In the genomic region with DNA sequence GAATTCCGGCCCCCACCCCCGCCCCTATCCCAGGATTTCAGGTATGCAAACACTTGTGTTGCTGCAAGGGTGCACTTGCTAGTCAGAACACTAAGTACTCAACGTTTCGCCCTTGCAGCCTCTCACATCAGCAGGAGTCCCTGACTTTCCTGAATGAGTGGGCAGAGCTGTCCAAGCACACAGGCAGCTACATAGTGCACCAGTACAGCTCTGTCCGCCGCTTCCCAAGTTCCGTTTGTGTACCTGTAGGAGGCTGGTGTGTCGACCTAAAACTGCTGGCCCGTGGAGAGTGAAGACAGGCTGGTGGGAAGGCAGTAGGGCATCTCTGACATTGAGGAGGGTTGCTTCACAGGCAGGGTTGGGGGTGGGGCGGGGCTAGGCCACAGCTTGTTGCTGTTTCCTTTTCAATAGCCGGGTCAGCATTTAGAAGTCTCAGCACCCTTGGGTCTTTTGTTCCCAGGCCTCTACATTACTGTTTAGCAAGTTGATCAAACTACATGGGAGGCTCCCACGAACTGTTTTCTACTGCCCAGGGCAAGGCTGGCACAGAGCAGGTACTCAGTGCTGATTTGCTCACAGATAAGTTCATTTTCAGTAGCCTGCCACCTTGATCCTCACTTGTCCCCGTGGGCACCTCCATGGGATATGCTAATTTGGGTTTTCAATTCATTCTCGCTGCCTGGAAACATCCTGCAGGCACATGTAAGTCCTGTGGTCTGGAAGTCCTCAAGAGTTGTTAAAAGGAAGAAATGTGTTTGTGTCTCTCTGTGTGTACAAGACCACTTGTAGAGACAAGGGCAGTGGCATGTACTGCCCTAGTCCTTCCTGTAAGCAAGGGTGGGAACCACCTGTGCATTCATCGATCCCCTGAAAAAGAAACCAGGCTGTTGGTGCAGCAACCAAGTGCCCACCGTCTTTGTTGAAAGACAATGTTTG, we compare ENCODE assay signal across 8 mouse cellular contexts. TPM values are rescaled to one million over a fixed set of nuclear protein-coding genes. Genes with fewer than 3 reads are reported as not detected.
DNase-seq lines count a peak whose midpoint lies in the region; ATAC-seq and TF ChIP-seq lines count a peak whose summit lies in the region.

No protein-coding gene starts in this region.

- H3K4me1 ChIP-seq in ES-E14 (ENCODE audit: control insufficient read depth in 2 of 2, insufficient read depth in 2 of 2, low read length in 2 of 2, poor library complexity in 1 of 2): peaks cover 2 to 18% of the 10 kb centered on the region in 2 experiments; a peak in 3 of 4 replicates
- H3K4me1 ChIP-seq in limb, embryonic 10.5 days: peaks cover 59% of the 10 kb centered on the region
- 0 out of 2 replicates have a peak, but pooled peaks cover 7% of the 10 kb centered on the region for H3K4me1 ChIP-seq in midbrain, postnatal 0 days (ENCODE audit: insufficient read depth, low read length)

- H3K27me3 ChIP-seq in limb, embryonic 10.5 days (ENCODE audit: low read depth, poor library complexity, severe bottlenecking): no peaks in the 10 kb centered on the region
- no peaks in the 10 kb centered on the region for H3K27me3 ChIP-seq in midbrain, postnatal 0 days (ENCODE audit: insufficient read depth, low read length)

- no peak overlapping the region for H3K27ac ChIP-seq in ES-E14 (ENCODE audit: insufficient read depth, low read depth, low read length, poor library complexity, severe bottlenecking)
- H3K27ac ChIP-seq in limb, embryonic 10.5 days: peak overlapping the region; percentile 97
- no peak overlapping the region for H3K27ac ChIP-seq in midbrain, postnatal 0 days (ENCODE audit: low read depth, low read length)

- 0 out of 2 replicates have a peak, but pooled peaks cover under 1% of the 10 kb centered on the region for H3K36me3 ChIP-seq in ES-E14 (ENCODE audit: control insufficient read depth, insufficient read depth, low read length, poor library complexity, severe bottlenecking)
- peaks cover 22% of the 10 kb centered on the region for H3K36me3 ChIP-seq in limb, embryonic 10.5 days
- peaks cover under 1% of the 10 kb centered on the region; the same call in 1 of the 2 replicates for H3K36me3 ChIP-seq in midbrain, postnatal 0 days (ENCODE audit: insufficient read depth, low read length)

- H3K4me3 ChIP-seq in ES-E14 (ENCODE audit: insufficient read depth in 1 of 2, low read depth in 1 of 2, low read length in 2 of 2, poor library complexity in 1 of 2, severe bottlenecking in 1 of 2): peak overlapping the region; percentile 1 to 65; a peak in 2 of 4 replicates
- H3K4me3 ChIP-seq in limb, embryonic 10.5 days: peak overlapping the region; percentile 76; the same call in 1 of the 2 replicates
- no peak overlapping the region for H3K4me3 ChIP-seq in midbrain, postnatal 0 days (ENCODE audit: low read depth, low read length)

- H3K4me2 ChIP-seq in midbrain, postnatal 0 days (ENCODE audit: low read depth, low read length, poor library complexity, severe bottlenecking): peak overlapping the region; percentile 94; the same call in 1 of the 2 replicates

- peak; percentile 92 for DNase-seq in heart, adult 11 months
- no peak for DNase-seq in heart, adult 18-20 months
- DNase-seq in ES-E14 (ENCODE audit: low read depth, low spot score): no peak
- DNase-seq in limb, embryonic 10.5 days (ENCODE audit: low spot score): no peak
- DNase-seq in midbrain, postnatal 0 days (ENCODE audit: low spot score): no peak
- no peak for DNase-seq in testis, postnatal 14 days (ENCODE audit: low spot score)
- DNase-seq in spleen, postnatal 4 days (ENCODE audit: low spot score in 2 of 2): no peak

- no peak overlapping the region for H3K9ac ChIP-seq in ES-E14 (ENCODE audit: insufficient read depth, low read depth, low read length, poor library complexity, severe bottlenecking)
- no peak overlapping the region for H3K9ac ChIP-seq in midbrain, postnatal 0 days (replicated peaks; ENCODE audit: low read length, poor library complexity, severe bottlenecking)

- no peak for TF ChIP-seq CTCF in midbrain, postnatal 0 days (IDR thresholded peaks at IDR 0.05)

- no peaks in the 10 kb centered on the region for H3K9me3 ChIP-seq in ES-E14 (ENCODE audit: control insufficient read depth, insufficient read depth, low read depth, low read length)
- no peaks in the 10 kb centered on the region for H3K9me3 ChIP-seq in limb, embryonic 10.5 days (replicated peaks)
- H3K9me3 ChIP-seq in midbrain, postnatal 0 days (ENCODE audit: low read length): no peaks in the 10 kb centered on the region

- in situ Hi-C loops in ES-E14 (cut with MboI; ENCODE audit: low sequenced_read_pairs in 2 of 2, unreplicated experiment in 2 of 2): no loop called here

- 30% methylated on average over 16 of the region's 16 CpGs for WGBS in limb, embryonic 10.5 days
- 24% methylated on average over 16 of the region's 16 CpGs for WGBS in midbrain, postnatal 0 days

- ATAC-seq in granulocyte monocyte progenitor cell, adult 5-6 weeks (replicated peaks; ENCODE audit: poor library complexity, severe bottlenecking): peak; percentile 17; the same call in 1 of the 2 replicates
- no peak for ATAC-seq in midbrain, postnatal 0 days (ENCODE audit: low FRiP score)

TF ChIP-seq in ES-E14, 5 proteins besides CTCF, POLR2A, EP300 and RAD21:
- no peak for TF ChIP-seq ZC3H11A (IDR thresholded peaks at IDR 0.05; ENCODE audit: borderline replicate concordance, low read depth, low read length)
- no peak for TF ChIP-seq ZNF384 (IDR thresholded peaks at IDR 0.05; ENCODE audit: low read depth, low read length)
- TF ChIP-seq HCFC1 (IDR thresholded peaks at IDR 0.05; ENCODE audit: borderline replicate concordance, insufficient read depth, low read length): no peak
- TF ChIP-seq MAFK (IDR thresholded peaks at IDR 0.05; ENCODE audit: insufficient read depth, low read depth, low read length): no peak
- no peak for TF ChIP-seq CHD2 (IDR thresholded peaks at IDR 0.05; ENCODE audit: low read depth, low read length)
TF ChIP-seq in ES-E14: peak in this region for 0.

RNA-seq across cellular contexts. Expression of a gene that starts 1.2 kb away (rescaled TPM):
- total RNA-seq in heart, adult 18-20 months (2021): 10 to 100 TPM; 13.8 to 14.5 TPM
- total RNA-seq in ES-E14 (2012; rRNA removed): 4.1 and 7.1 TPM in 2 replicates
- total RNA-seq in granulocyte monocyte progenitor cell, adult 5-6 weeks (2014; fragmentation: Nextera tagmentation): 6.5 and 6.6 TPM in 2 replicates
- 14.6 and 16.7 TPM in 2 replicates for total RNA-seq in granulocyte monocyte progenitor cell, adult 5-6 weeks (2017)
- 12.7 and 14.4 TPM in 2 replicates for polyA plus RNA-seq in limb, embryonic 10.5 days (2016; fragmentation: Nextera tagmentation; extraction: Ambion mirVana)
- total RNA-seq in midbrain, postnatal 0 days (2014; rRNA removed): 3.2 and 4.8 TPM in 2 replicates
- polyA plus RNA-seq in midbrain, postnatal 0 days (2015; fragmentation: Nextera tagmentation; extraction: Ambion mirVana): 4.7 and 5.0 TPM in 2 replicates

RNA-seq across cellular contexts. Expression of a gene that starts 12.8 kb away (rescaled TPM):
- total RNA-seq in heart, adult 18-20 months (2021): 100 to 1,000 TPM; 143 to 157 TPM
- 67.2 and 105 TPM in 2 replicates for total RNA-seq in ES-E14 (2012; rRNA removed)
- 97.1 and 115 TPM in 2 replicates for total RNA-seq in granulocyte monocyte progenitor cell, adult 5-6 weeks (2014; fragmentation: Nextera tagmentation)
- 72.3 and 98.9 TPM in 2 replicates for total RNA-seq in granulocyte monocyte progenitor cell, adult 5-6 weeks (2017)
- 204 and 239 TPM in 2 replicates for polyA plus RNA-seq in limb, embryonic 10.5 days (2016; fragmentation: Nextera tagmentation; extraction: Ambion mirVana)
- total RNA-seq in midbrain, postnatal 0 days (2014; rRNA removed): 142 and 202 TPM in 2 replicates
- 356 and 357 TPM in 2 replicates for polyA plus RNA-seq in midbrain, postnatal 0 days (2015; fragmentation: Nextera tagmentation; extraction: Ambion mirVana)

RNA-seq across cellular contexts. Expression of a gene that starts 47.7 kb away (rescaled TPM):
- not detected for total RNA-seq in heart, adult 18-20 months (2021)
- not detected in 2 replicates for total RNA-seq in ES-E14 (2012; rRNA removed)
- total RNA-seq in granulocyte monocyte progenitor cell, adult 5-6 weeks (2014; fragmentation: Nextera tagmentation): not detected in 2 replicates
- not detected in 2 replicates for total RNA-seq in granulocyte monocyte progenitor cell, adult 5-6 weeks (2017)
- not detected in 2 replicates for polyA plus RNA-seq in limb, embryonic 10.5 days (2016; fragmentation: Nextera tagmentation; extraction: Ambion mirVana)
- not detected in 2 replicates for total RNA-seq in midbrain, postnatal 0 days (2014; rRNA removed)
- polyA plus RNA-seq in midbrain, postnatal 0 days (2015; fragmentation: Nextera tagmentation; extraction: Ambion mirVana): not detected in 2 replicates
